Mouse (Mus musculus) thymus, postnatal 25 days (tissue): ENCODE measurements around the gene Tmem53.
A peak's percentile ranks its signal among the peaks of the same experiment; 100 is the strongest.
"Not testable (repeated sequence)": the region's sequence is repeated elsewhere in the genome, so short reads cannot be mapped to it uniquely, and the experiment has no call there.

Experiments used
- DNase-seq: peaks from one replicate; pipeline ENCODE4 v3.0.0; 2022

Tmem53 gene

DNA sequence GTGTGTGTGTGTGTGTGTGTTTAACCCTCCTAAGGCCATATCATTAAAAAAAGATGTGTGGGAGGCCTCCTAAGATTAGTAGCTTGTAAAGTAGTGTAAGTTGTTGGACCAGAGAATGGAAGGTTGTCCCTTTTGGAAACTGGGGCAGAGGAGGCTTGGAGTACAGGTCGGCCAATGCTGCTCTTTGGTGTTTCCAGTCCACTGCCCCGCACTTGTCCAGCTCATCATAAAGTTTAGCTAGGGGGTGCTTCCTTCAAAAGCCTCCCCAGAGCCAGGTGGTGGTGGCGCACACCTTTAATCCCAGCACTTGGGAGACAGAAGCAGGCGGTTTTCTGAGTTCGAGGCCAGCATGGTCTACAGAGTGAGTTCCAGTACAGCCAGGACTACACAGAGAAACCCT lies 1.0 kb downstream of the Tmem53 start:
- DNase-seq = no peak

DNA sequence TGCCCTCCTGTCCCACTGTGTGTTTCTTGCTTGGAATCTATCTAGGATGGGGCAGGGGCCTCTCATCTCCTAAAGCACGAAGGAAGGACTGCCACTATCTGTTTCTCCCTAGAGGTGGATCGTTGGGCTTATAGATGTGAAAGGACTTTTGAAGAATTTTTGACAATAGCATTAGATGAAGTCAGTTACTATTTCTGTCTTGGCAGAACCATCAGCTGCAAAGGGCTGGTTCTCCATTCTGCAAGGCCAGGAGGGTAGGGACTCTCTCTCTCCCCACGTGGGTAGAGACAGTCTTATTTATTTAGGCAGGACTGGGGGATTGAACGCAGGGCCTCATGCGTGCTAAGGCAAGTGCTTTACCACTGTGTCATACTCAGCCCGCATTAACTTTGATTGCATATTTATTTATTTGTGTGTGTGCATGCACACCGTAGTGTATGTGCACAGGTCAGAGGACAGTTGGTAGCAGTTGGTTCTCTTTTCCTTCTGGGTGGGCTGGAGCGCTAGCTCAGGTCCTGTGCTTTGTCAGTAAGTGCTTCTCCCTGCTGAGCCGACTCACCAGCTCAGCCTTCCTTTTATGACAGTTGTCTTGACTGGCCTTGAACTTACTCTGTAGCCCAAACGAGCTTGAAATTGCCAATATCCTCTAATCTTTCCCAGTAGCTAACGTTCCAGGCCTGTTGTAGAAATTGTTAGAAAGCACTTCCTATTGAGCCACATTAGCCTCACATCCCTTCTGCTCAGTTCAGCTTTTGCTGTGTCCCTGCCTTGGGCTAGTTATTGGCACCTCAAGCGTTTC lies 1.7 kb downstream of the Tmem53 start:
- DNase-seq = no peak

DNA sequence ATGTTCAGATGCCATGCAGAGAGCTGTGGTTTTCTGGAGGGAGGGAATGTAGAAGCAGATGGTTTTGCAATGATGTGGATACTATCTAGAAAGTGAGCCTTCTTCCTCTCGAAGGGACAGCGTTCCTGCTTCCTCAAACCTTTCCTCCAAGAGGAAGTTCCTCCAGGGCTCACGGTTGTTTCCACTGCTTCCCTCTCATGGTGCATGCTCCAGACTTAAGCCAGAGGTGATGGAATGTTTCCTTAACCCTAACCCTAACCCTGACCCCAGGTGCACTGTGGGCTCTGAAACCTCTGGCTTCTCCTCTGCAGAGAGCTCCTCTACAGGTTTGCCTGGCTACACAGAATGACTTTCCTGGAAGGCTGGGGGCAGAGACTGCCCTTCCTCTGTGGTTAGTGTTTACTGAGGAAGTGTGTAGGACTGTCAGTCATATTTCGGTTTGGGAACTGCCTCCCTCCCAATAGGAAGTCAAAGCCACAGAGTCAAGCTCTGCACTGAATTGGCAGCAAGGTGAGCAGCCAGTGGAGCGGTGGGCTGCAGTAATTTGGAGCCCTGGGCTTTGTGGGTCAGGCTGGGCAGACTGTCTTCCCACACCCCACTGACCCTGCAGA lies 2.4 kb downstream of the Tmem53 start:
- DNase-seq = no peak

DNA sequence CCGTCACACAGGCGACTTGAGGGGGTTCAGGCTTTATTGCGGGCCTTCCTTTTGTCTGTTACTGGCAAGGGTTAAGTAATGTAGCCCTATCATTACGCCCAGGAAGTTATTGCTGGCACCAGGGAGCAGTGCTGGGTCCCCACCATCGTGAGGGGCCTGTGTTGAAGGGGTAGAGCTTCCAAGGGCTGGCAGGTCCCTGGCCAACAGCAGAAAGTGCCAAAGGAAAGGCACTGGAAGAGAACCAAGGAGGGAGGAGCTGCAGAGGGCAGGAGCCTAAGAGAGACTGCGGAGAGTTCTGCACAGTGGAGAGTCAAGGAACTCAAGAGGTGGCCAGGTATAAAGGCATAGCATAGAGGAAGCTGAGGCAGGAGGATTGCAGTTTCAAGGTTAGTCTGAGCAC lies 2.9 kb downstream of the Tmem53 start:
- DNase-seq = no peak

DNA sequence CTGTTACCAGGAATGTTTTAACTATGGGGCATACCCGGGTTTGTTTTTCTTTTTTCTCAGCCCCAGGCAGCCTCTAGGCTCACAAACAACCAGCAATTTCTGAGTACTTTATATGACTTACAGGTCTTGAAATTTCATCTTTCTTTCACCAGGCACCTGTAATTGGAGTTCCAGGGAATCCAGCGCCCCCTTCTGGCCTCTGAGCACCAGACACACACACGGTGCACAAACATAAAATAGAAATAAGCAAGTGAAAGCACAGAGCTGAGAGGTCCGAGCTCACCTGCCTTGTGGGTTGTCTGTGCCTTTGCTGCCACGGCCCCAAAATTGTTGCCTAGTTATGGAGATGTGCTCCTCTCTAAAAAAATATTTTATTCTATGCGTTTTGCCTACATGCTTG lies 8.2 kb downstream of the Tmem53 start:
- DNase-seq = not testable (repeated sequence)

DNA sequence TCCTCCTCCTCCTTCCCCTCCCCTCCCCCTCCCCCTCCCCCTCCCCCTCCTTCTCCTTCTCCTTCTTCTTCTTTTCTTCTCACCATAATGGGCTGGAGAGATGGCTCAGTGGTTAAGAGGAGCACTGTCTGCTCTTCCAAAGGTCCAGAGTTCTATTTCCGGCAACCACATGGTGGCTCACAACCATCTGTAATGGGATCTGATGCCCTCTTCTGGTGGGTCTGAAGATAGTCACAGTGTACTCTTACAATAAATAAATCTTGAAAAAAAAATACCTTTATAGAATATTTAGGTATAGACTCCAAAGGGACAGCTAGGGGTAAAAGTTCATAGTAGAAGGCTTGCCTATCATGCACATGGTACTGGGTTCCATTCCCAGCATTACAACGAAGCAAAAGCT lies 9.5 kb downstream of the Tmem53 start:
- DNase-seq = no peak

DNA sequence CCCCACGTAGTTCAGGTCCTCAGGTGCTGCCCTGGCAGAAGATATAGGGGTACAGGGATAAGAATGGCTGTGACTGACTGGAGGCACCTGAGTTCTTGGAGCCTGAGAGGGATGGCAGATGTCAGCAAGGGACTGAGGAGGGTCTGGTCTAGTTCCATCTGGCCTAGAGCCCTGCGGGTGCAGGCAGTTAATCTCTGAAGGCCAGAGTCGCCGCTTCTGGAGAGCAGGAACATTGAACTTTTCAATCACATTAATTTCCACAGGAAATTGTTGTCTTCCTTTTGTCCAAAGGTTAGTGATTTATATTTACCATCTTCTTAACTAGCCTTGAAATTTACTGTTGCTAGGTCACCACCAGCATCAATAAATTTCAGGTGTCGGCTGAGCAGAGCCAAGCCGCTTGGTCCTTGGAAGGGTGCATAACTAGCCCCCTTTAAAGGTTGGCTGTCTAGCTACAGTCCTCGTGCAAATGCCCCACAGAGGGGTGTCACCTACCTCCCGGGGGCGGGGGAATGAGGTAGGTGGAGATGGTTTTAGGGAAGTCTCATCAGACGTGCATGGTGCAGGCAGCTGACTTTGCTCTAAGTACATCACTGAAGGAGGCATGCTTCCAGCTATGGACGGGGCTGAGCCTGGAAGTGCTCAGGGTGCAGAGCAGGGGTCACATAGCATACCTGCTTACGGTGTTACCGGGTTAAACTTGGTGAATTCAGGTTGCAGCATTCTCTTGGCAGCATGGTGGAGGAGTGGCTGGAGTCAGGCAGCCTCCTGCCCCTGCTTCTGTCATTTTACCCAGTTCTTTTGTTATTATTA lies 10.6 kb downstream of the Tmem53 start:
- DNase-seq = no peak

DNA sequence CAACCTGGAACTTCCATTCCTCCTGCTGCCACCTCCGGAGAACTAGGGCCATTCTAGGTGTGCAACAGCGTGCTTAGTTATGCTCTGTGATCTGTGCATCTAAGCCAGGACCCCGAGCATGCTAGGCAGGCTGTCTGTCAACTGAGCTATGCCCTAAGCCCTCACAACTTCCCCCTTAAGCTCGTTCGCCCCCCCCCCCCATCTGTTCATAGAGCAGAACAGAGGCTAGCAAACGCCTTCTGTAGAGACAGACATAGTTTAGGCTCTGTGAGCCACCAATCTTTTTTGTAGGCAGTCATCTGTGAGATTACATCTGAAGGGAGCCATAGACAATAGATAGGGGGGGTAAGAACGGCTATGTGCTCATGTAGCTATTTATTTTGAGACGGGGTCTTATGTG lies 11.2 kb downstream of the Tmem53 start:
- no peak for DNase-seq

DNA sequence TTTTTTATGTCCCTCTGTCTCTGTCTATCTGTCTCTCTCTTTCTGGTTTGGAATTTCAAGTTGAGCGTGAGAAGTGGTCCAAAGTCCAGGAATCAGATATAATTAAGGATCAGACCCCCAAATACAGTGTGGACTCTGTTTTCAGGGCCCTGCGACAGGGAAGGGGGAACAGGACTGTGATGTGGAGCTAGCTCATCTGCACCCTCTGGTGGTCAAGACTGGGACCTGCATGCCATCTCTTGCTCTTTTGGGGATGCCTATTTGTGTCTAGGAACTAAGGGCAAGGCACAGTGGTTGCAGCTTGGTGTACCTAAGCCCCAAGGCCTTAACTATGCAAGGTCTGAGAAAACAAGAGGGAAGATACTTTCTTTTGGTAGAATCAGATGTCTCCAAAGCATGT lies 15.5 kb downstream of the Tmem53 start:
- DNase-seq = peak; percentile 80

DNA sequence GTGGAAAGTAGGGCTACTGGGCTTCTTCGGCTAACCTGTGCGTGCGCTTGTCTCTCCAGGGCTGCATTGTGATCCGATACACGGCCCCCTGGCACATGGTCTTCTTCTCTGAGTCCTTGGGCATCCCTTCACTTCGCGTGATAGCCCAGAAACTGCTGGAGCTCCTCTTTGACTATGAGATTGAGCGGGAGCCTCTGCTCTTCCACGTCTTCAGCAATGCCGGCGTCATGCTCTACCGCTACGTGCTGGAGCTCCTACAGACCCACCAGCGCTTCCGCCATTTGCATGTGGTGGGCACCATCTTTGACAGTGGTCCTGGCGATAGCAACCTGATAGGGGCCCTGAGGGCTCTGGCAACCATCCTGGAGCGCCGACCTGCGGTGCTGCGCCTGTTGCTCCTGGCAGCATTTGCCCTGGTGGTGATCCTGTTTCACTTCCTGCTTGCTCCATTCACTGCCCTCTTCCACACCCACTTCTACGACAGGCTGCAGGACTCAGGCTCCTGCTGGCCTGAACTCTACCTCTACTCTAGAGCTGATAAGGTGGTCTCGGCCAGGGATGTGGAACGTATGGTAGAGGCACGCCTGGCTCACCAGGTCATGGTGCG lies 16.2 kb downstream of the Tmem53 start:
- DNase-seq = no peak

DNA sequence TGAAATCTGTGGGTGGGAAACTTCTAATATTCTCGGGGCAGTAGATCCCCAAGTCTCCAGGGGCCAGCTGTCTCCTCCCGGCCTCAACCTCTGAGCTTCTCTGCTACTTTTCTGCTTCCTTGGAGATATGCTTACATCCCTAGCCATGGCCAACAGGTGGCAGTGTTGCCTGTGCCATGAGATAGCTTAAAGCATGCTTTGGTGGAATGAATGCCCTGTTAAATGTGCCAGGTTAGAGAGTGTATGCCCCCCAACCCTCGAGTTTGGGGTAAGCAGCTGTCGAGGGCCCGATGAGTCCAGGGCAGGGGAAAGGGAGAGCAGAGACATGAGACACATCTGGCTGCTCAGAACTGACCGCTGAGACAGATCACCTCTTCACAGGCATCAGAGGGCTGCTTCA lies 18.5 kb downstream of the Tmem53 start:
- peak; percentile 75 for DNase-seq

DNA sequence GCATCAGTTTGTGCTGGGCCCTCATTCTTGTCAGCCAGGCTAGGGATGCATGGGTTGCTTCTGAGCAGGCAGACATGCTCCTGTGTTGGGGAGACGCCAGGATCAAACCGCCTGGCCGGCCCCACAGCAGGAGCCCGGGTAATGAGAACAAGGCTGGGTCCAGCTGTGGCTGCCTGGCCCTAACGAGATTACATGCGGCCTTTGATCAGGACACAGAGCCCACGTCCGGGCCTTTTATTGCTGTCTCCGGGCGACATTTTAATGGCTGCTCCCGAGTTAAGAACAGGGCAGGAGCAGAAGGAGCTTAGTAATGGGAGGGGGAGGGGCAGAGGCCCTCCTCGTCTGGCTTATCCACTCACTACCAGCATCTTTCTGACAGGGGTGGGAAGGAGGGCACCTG lies 20.7 kb downstream of the Tmem53 start:
- DNase-seq = no peak

DNA sequence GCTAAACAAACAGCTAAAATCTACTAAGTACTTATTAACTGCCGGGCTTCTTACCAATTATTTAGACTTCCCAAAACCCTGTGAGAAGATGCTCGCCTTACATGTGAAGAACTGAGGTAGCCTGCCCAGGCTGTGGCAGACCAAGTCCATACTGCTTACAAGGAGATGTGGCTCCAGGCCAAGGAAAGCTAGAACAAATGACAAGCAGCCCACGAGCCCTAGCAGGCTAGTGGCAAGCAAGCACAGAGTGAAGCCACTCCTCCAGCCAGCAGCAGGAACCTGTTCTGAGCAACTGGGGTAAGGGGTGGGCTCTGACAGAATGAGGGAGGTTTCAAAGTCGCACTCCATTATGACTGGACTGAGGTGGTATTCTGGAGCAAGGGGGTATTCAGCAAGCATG lies 23.0 kb downstream of the Tmem53 start:
- DNase-seq = no peak

DNA sequence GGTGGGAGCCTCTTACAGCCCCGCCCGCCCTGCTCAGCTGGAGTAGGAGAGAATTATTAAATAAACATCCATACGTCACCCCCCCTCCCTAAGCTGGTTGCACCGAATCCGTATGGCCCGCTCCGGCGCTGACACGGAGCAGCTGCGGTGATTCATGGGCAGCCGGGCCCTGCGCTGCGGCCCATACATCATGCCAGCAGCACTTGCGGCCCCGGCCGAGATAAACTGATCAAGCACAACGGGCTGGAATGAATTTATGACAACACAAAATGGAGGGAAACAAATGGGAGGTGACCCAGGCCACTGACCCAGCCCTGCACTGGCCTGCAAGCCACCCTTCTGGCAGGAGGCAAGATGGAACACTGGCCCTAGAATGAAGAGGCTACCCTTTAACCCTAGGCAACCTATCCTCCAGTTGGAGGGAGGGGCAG lies 24.5 kb downstream of the Tmem53 start:
- DNase-seq = no peak

DNA sequence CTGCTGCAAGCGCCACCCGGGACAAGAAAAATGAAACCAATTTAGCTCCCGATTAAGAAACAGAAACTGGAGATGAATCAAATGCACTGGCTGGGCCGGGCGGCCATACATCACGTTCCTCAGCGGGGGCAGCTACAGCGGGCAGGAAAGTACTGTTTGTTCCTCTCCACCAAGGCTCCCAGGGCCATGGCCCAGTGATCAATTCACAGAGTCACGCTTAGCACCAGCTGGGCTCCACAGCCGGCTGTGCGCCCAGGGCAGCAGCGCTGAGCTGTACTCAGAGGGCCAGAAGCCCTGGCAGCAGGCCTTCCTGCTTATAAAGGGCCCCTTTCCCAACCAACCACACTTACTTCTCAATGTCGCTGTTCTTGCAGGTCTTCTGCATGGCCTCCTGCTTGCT lies 25.3 kb downstream of the Tmem53 start:
- no peak for DNase-seq

DNA sequence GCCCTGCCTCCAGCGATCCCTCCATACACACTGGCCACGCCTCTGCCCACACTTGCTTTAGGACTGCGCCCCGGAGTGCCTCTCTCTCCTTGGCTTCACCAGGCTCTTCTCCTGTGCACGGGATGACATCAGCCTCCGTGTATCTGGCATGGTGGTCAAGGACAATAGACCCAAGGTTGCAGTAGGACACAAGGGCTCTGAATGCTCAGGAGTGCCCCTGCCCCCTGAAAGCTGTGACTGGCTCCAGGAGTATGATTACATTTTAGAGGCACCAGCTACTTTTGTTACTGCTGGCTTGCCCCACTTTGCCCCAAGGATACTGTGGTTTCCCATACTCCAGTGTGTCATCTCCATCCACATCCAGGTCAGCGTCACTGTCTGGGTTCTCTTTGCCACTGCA lies 25.9 kb downstream of the Tmem53 start:
- no peak for DNase-seq

DNA sequence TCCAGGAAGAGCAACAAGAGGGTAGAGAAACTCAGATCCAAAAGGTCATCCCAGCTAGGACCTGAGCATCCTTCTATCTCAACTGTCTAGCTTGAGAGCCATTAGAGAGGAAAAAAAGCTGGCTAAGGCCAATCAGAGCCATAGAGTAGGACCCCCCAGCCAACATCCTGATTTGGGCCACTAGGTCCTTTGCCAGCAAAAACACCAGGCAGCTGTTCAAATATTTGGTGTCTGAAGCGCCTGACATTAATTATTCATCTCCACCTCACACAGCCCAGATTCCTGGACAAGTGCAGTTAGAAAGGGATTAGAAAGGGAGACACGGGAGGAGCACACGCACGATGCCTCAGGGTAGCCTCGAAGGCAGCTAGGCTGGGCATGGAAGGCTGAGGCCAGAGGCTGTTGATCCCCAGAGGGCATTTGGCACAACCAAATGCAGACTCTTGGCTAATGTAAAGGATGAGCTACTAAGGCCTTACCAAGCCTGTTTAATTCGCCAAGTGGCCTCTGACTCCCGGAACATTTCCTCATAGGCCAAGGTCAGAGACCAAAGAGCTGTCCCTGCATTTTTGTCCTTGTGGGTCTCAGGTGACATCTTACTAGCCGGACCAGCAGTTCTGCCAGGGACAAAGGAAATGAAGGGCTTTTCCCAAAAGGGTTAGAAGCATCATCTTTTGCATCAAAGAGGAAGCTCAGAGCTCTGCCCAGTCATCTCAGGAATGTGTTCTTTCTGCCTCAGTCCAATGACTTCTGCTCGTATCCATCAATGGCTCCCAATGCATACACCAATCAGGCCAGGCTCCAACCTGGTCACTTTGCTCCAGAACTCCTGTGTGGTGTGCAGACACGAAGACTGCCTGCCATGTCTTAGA lies 26.9 kb downstream of the Tmem53 start:
- DNase-seq = no peak

DNA sequence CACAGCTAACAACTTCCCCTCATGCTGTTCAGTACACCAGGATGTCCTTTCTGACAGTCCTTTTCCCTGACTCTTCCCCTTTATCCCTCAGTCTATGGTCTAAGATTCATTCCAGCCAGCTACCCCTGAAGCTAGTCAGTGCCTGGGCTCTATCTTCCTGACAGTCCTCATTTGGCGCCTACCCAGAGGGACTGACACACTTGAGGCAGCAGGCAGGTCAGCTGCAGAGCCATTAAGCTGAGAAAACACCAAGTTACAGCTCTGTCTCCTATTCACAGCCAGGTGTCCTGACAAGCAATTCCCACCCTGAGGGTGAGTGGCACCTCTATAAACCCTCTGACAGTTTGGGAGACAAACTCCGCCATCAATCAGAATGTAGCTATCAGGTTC lies 27.5 kb downstream of the Tmem53 start:
- no peak for DNase-seq

DNA sequence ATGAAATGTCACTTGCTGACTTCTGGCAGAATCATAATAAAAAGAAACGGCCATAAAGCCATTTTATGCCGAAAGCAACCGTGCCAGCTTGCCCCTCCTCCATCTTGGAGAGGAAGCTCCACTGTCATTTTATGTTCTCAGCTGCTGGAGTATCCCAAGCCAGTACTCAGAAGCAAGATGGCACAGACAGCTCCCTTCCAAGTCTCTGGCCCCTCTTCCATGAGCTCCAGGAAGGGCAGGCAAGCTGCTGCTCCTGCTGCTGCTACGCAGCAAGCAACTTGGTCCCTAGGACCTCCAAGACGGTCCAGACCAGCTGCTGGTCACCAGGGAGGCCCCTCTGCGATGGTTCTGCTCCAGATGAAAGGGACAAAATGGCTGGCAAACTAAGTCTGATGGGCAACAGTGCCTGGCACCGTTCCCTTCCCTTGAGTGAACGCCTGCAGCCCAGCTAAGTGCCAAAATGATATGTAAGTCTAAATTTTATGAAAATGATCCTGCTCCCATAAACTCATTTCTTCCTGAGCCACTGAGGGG lies 28.7 kb downstream of the Tmem53 start:
- DNase-seq = no peak

DNA sequence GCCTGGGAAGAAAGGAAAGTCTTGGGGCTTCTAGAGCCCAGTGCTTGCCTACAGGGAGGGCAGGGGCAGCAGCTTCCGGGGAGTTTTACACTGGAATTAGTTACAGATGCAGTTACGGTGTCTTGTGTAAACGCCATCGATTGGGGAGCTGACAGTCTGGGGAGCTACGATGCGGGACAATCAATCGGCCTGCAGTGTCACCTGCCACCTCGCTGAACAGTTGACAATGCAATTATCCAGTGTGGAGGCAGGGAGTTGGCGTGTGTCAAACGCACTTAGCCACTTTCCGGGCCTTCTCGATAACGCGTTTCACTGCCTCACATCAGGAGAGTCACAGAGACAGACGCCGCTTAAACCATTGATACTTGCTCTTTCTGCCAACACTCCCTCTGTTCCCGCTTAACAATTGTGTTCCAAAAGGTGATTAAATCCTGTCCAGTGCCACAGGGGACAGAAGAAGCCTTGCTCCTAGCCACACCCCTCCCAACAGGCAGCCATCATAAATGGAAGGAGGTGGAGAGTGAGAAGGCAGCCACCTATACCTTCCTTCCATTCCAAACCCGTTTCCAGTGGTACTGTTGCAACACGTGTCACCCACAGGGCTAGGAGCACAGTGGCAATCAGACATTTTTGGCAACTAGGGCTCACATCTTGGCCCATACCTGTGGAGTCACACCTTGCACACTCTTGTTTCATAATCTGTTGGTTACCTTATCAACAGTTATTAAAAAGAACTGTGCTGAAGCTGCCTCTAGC lies 29.5 kb downstream of the Tmem53 start:
- no peak for DNase-seq
